Mouse (Mus musculus) hindlimb bud, embryonic 11.5 days (tissue): ENCODE data around the gene Cacna2d1.

Source experiments
- DNase-seq: peaks from one replicate; pipeline ENCODE4 v3.0.0-alpha.2; 2012; ENCODE audit warnings: low read depth, low spot score; ENCODE audit errors: extremely low spot score

Cacna2d1 gene

GRCm38 (mm10) chr5:16047452-16048191 is 113.1 kb downstream of the Cacna2d1 start:
- no peak for DNase-seq

GRCm38 (mm10) chr5:16056795-16057194 is 122.3 kb downstream of the Cacna2d1 start:
- DNase-seq = no peak

- DNase-seq = no peak
Observed at GRCm38 (mm10) chr5:16062773-16063172, 128.3 kb downstream of the Cacna2d1 start.

- DNase-seq = no peak
Observed at GRCm38 (mm10) chr5:16063273-16063672, 128.8 kb downstream of the Cacna2d1 start.

GRCm38 (mm10) chr5:16063949-16064348 is 129.5 kb downstream of the Cacna2d1 start:
- DNase-seq = no peak

GRCm38 (mm10) chr5:16065816-16066215 is 131.3 kb downstream of the Cacna2d1 start:
- DNase-seq = no peak

- no peak for DNase-seq
Observed at GRCm38 (mm10) chr5:16082253-16082652, 147.8 kb downstream of the Cacna2d1 start.

GRCm38 (mm10) chr5:16086979-16087902 is 152.8 kb downstream of the Cacna2d1 start:
- DNase-seq = no peak

GRCm38 (mm10) chr5:16087995-16088394 is 153.5 kb downstream of the Cacna2d1 start:
- DNase-seq = no peak

GRCm38 (mm10) chr5:16092540-16092939 is 158.0 kb downstream of the Cacna2d1 start:
- DNase-seq = no peak

- no peak for DNase-seq
Observed at GRCm38 (mm10) chr5:16093071-16093693, 158.7 kb downstream of the Cacna2d1 start.

- DNase-seq = no peak
Observed at GRCm38 (mm10) chr5:16095345-16095744, 160.9 kb downstream of the Cacna2d1 start.

- DNase-seq = no peak
Observed at GRCm38 (mm10) chr5:16098766-16099165, 164.3 kb downstream of the Cacna2d1 start.

GRCm38 (mm10) chr5:16101820-16102219 is 167.3 kb downstream of the Cacna2d1 start:
- no peak for DNase-seq

GRCm38 (mm10) chr5:16105701-16106100 is 171.2 kb downstream of the Cacna2d1 start:
- no peak for DNase-seq

GRCm38 (mm10) chr5:16110643-16111042 is 176.2 kb downstream of the Cacna2d1 start:
- no peak for DNase-seq

GRCm38 (mm10) chr5:16113879-16114278 is 179.4 kb downstream of the Cacna2d1 start:
- DNase-seq = no peak

- no peak for DNase-seq
Observed at GRCm38 (mm10) chr5:16121334-16121733, 186.8 kb downstream of the Cacna2d1 start.

- no peak for DNase-seq
Observed at GRCm38 (mm10) chr5:16122110-16122509, 187.6 kb downstream of the Cacna2d1 start.

- DNase-seq = no peak
Observed at GRCm38 (mm10) chr5:16134286-16135094, 200.0 kb downstream of the Cacna2d1 start.

- no peak for DNase-seq
Observed at GRCm38 (mm10) chr5:16135986-16136385, 201.5 kb downstream of the Cacna2d1 start.
